Mouse (Mus musculus) E14TG2a.4 (cell line): ENCODE results near the gene Efna5.

Experiments used
- CTCF ChIP-seq: conservative IDR thresholded peaks from 2 replicates; pipeline ENCODE4 v1.5.1; 2014; ENCODE audit warnings: low read length
- NANOG ChIP-seq: IDR thresholded peaks from 2 replicates; pipeline ENCODE4 v1.6.1; 2014; ENCODE audit warnings: borderline replicate concordance, low read length, mixed read lengths
- POU5F1 ChIP-seq: IDR thresholded peaks from 2 replicates; pipeline ENCODE4 v1.6.1; 2014; ENCODE audit warnings: low read length, borderline replicate concordance

DNA sequence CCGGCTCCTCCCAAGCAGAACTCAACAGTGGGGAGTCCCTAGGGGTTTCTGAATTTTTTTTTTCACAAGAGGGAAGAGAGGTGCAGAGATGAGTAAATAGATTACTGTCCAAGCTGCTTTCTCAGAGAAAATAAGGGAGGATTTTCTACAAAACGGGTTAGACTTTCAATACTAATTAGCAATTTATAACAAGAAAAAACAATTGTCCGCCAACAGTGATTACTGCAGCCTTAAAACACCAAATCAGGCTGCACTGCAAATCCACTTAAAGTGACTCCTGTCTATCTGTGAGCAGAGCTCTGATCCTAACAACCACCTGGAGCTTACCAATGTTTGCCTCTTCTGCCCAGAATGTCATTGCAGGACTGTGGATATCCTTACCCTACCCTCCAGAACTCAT, 18.1 kb downstream of the Efna5 start:
- TF ChIP-seq POU5F1 (no peak), CTCF (no peak), NANOG (no peak)
